Mouse (Mus musculus) spleen, adult 12 weeks (tissue): ENCODE measurements around the gene Rere.
"Not testable (repeated sequence)": the region's sequence is repeated elsewhere in the genome, so short reads cannot be mapped to it uniquely, and the experiment has no call there.

ENCODE experiments used
- DNase-seq: peaks from one replicate; pipeline ENCODE4 v3.0.0; 2022; ENCODE audit warnings: low spot score

The Rere gene

GRCm38 (mm10) chr4:150582966-150583776, 301.7 kb downstream of the Rere start:
- DNase-seq = no peak

- DNase-seq = no peak
Measured at GRCm38 (mm10) chr4:150583777-150584135, 302.3 kb downstream of the Rere start.

- no peak for DNase-seq
Measured at GRCm38 (mm10) chr4:150585800-150586199, 304.4 kb downstream of the Rere start.

GRCm38 (mm10) chr4:150586275-150586674, 304.8 kb downstream of the Rere start:
- no peak for DNase-seq

- no peak for DNase-seq
Measured at GRCm38 (mm10) chr4:150587597-150588299, 306.3 kb downstream of the Rere start.

- DNase-seq = no peak
Measured at GRCm38 (mm10) chr4:150588300-150588621, 306.8 kb downstream of the Rere start.

- no peak for DNase-seq
Measured at GRCm38 (mm10) chr4:150590621-150591282, 309.3 kb downstream of the Rere start.

- DNase-seq = no peak
Measured at GRCm38 (mm10) chr4:150591602-150592001, 310.2 kb downstream of the Rere start.

GRCm38 (mm10) chr4:150592087-150592486, 310.6 kb downstream of the Rere start:
- DNase-seq = no peak

GRCm38 (mm10) chr4:150593473-150594217, 312.2 kb downstream of the Rere start:
- DNase-seq = no peak

GRCm38 (mm10) chr4:150594298-150594829, 312.9 kb downstream of the Rere start:
- no peak for DNase-seq

GRCm38 (mm10) chr4:150595071-150595470, 313.6 kb downstream of the Rere start:
- DNase-seq = no peak

- DNase-seq = no peak
Measured at GRCm38 (mm10) chr4:150595991-150596390, 314.5 kb downstream of the Rere start.

- no peak for DNase-seq
Measured at GRCm38 (mm10) chr4:150598686-150599085, 317.2 kb downstream of the Rere start.

- DNase-seq = no peak
Measured at GRCm38 (mm10) chr4:150599119-150599992, 317.9 kb downstream of the Rere start.

- not testable (repeated sequence) for DNase-seq
Measured at GRCm38 (mm10) chr4:150600503-150600902, 319.1 kb downstream of the Rere start.

GRCm38 (mm10) chr4:150601489-150601888, 320.0 kb downstream of the Rere start:
- no peak for DNase-seq

- DNase-seq = no peak
Measured at GRCm38 (mm10) chr4:150603366-150604061, 322.1 kb downstream of the Rere start.

GRCm38 (mm10) chr4:150605804-150606203, 324.4 kb downstream of the Rere start:
- no peak for DNase-seq

GRCm38 (mm10) chr4:150606449-150607161, 325.2 kb downstream of the Rere start:
- no peak for DNase-seq
